Mouse (Mus musculus) ovary, postnatal 10 days (tissue): ENCODE data around the gene Fxyd7.

ENCODE experiments used
- DNase-seq: peaks from one replicate; pipeline ENCODE4 v3.0.0; 2022; ENCODE audit warnings: low spot score

Gene Fxyd7

DNA sequence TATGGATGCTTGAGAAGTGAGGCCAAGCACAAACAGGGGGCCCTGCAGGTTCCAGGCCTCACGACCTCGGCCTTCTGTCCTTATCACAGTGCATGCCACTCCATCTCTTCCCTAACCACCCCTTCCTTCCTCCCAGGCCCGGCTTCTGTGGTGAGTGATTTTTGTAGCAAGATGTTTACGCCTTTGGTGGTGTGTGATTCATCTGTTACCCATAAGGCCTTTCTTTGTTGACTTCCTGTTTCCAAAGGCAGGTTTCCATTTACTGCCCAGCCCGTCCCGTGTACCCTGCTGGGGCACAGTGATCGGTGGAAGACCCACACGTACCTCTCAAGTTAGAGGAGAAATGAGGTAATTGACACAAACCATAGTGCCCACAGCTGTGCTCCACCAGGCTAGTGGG lies 48.6 kb downstream of the Fxyd7 start:
- no peak for DNase-seq

DNA sequence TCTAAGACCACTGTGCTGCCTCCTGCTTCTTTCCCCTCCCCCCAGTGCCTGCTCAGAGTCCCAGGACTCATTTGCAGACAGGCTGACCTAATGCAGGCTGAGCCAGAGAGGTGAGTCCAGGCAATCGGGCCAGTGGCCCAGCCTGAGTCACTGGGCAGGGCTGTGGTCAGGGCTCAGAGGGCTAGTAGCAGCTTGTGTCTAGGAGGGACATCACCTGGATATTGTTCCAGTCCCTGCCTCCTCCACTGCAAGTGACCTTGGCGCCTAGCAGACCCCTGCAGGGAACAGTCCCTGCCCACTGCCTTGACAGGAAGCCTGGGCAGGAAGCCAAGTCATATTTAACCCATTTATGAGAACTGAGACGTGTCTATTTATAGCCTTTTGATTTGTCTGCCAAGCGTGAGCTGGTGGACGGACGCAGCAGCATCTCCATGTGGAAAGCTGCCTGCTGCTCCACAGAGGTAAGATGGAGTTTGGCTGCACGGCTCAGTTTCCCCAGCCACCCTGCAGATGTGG lies 50.7 kb downstream of the Fxyd7 start:
- DNase-seq, result peak; percentile 11

DNA sequence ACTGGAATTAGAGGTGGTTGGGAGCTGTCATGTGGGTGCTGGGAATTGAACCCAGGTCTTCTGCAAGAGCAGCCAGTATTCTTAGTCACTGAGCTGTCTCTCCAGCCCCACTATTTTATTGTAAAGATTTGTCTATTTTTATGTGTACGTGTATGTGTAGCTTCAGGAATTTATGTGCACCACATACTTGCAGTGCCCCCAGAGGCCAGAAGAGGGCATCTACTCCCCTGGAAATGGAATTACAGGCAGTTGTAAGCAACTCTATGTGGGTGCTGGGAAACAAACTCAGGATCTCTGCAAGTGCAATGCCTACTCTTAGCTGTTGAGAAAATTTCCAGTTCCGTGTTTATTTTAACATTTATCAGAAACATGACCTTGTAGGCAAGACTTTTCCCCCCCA lies 54.8 kb downstream of the Fxyd7 start:
- DNase-seq, result no peak

DNA sequence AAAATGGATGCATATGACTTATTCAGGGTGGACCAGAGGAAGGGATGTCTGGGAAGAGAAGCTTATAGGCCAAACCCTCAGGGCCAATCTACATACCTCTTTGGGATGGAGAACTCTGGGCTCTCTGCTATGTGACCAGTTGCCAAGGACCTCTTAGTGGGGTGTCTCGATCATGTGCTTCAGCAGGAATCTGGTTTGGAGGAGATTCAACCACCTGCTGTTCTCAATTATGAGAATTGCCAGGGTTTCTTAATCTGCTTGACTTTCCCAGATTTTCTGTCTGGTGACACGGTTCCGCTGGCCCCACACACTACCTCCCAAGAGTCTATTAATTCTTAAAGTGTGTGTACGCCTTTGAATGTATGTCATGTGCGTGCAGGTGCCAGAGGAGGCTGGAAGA lies 57.3 kb downstream of the Fxyd7 start:
- no peak for DNase-seq
